Mouse (Mus musculus): ENCODE results near the gene Macrod2. TPM values are rescaled to one million over a fixed set of nuclear protein-coding genes. Genes with fewer than 3 reads are reported as not detected.

The Macrod2 gene
- total and polyA plus RNA-seq, 2 experiments from 2014 or later, result 49.7 to 80.7 TPM

DNA sequence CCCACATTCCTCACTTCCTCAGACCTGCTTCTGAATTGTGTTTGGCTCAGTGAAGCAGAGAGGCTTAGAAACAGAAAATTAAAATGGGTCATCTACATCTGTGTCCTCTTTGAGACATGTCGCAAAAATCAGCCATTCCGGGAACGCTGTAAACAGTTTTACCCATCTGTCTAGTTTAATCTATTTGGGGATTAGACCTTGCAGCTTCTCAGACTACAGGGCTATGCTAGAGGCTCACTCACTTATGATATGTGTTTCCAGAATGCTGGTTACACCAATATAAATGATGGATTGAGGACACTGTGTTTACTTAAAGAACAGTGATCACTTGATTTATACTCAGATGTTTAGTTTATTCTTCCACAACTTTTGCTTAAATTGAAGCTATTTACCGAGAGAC lies 1475.8 kb downstream of the Macrod2 start:
- H3K9ac ChIP-seq, result no peak overlapping the region
- TF ChIP-seq CTCF (IDR thresholded peaks at IDR 0.05; ENCODE audit: low read depth), result no peak
- DNase-seq (no peak), ATAC-seq (no peak)
- WGBS, result 72% methylated on average over 4 of the region's 4 CpGs
- no peaks in the 10 kb centered on the region for H3K9me3 ChIP-seq (ENCODE audit: low read length)
- no peak overlapping the region for H3K4me3 ChIP-seq (ENCODE audit: low read depth, low read length)
- H3K27ac ChIP-seq (ENCODE audit: low read depth, low read length), result no peak overlapping the region
- no peaks in the 10 kb centered on the region for H3K27me3 ChIP-seq (ENCODE audit: insufficient read depth, low read length)
- H3K36me3 ChIP-seq (ENCODE audit: insufficient read depth), result no peaks in the 10 kb centered on the region
- no peaks in the 10 kb centered on the region; the same call in 1 of the 2 replicates for H3K4me1 ChIP-seq (ENCODE audit: insufficient read depth)
- no peak overlapping the region for H3K4me2 ChIP-seq (ENCODE audit: low read depth)

DNA sequence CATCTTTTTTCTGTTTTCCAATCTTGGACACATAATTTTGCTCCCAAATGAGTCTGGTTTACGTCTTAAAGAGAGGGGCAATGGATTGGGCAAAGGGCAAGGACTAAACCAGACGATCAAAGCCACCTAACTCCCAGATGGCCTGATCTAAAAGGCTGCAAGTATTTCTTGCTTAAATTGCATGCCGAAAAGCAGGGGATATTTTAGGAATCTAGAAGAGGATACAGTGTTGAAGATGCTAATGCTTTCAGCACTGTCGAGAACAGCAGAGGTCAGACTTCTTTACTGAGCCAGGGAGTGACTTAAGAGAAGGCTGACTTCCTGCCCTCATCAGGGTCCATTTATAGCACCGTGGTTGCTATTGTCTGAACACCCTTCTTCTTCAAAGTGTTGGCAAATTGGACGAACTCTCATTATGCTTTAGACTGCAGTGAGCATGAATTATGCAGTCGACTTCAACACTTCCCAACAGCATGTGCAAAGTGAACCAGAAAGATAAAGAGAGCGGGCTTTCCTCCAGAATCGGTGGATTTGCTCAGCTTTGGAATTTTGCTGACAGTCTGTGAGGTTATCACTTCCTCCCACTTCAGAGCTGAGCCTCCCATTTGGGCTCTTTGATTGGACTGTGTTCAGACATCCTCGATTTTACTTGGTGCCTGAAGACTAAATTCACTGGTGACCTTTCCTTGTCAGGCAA lies 1481.2 kb downstream of the Macrod2 start:
- DNase-seq (peak; percentile 76), ATAC-seq (peak; percentile 82)
- no peak overlapping the region for H3K9ac ChIP-seq
- H3K27me3 ChIP-seq (ENCODE audit: insufficient read depth, low read length), result no peaks in the 10 kb centered on the region
- WGBS, result 29% methylated on average over 10 of the region's 10 CpGs
- no peak overlapping the region for H3K4me3 ChIP-seq (ENCODE audit: low read depth, low read length)
- no peaks in the 10 kb centered on the region for H3K9me3 ChIP-seq (ENCODE audit: low read length)
- no peak overlapping the region for H3K4me2 ChIP-seq (ENCODE audit: low read depth)
- TF ChIP-seq CTCF (IDR thresholded peaks at IDR 0.05; ENCODE audit: low read depth), result no peak
- 0 out of 2 replicates have a peak overlapping the region, but pooled peaks have one; percentile 42 for H3K27ac ChIP-seq (ENCODE audit: low read depth, low read length)
- peaks cover 5% of the 10 kb centered on the region; the same call in 1 of the 2 replicates for H3K4me1 ChIP-seq (ENCODE audit: insufficient read depth)
- no peaks in the 10 kb centered on the region for H3K36me3 ChIP-seq (ENCODE audit: insufficient read depth)

GRCm38 (mm10) chr2:141876958-141877357 lies 1481.8 kb downstream of the Macrod2 start:
- H3K4me1 ChIP-seq (ENCODE audit: insufficient read depth), result 0 out of 2 replicates have a peak, but pooled peaks cover 5% of the 10 kb centered on the region
- 68% methylated on average over 2 of the region's 2 CpGs for WGBS
- no peak overlapping the region for H3K27ac ChIP-seq (ENCODE audit: low read depth, low read length)
- no peak overlapping the region for H3K4me2 ChIP-seq (ENCODE audit: low read depth)
- peak; percentile 52; the same call in 1 of the 2 replicates for ATAC-seq
- no peak overlapping the region for H3K9ac ChIP-seq
- H3K36me3 ChIP-seq (ENCODE audit: insufficient read depth), result no peaks in the 10 kb centered on the region
- no peaks in the 10 kb centered on the region for H3K27me3 ChIP-seq (ENCODE audit: insufficient read depth, low read length)
- no peaks in the 10 kb centered on the region for H3K9me3 ChIP-seq (ENCODE audit: low read length)
- H3K4me3 ChIP-seq (ENCODE audit: low read depth, low read length), result no peak overlapping the region
- TF ChIP-seq CTCF (IDR thresholded peaks at IDR 0.05; ENCODE audit: low read depth), result no peak
- no peak for DNase-seq

- whole genome bisulfite sequencing, result 81% methylated on average over 1 of the region's 1 CpGs
- H3K4me3 ChIP-seq (ENCODE audit: low read depth, low read length), result no peak overlapping the region
- ATAC-seq, result no peak
- no peaks in the 10 kb centered on the region for H3K9me3 ChIP-seq (ENCODE audit: low read length)
- H3K9ac ChIP-seq, result no peak overlapping the region
- H3K27me3 ChIP-seq (ENCODE audit: insufficient read depth, low read length), result no peaks in the 10 kb centered on the region
- no peak overlapping the region for H3K4me2 ChIP-seq (ENCODE audit: low read depth)
- H3K36me3 ChIP-seq (ENCODE audit: insufficient read depth), result no peaks in the 10 kb centered on the region
- no peak for DNase-seq
- TF ChIP-seq CTCF (IDR thresholded peaks at IDR 0.05; ENCODE audit: low read depth), result no peak
- H3K27ac ChIP-seq (ENCODE audit: low read depth, low read length), result no peak overlapping the region
- H3K4me1 ChIP-seq (ENCODE audit: insufficient read depth), result 0 out of 2 replicates have a peak, but pooled peaks cover 5% of the 10 kb centered on the region
Observed at GRCm38 (mm10) chr2:141878473-141878872, 1483.4 kb downstream of the Macrod2 start.

GRCm38 (mm10) chr2:141879711-141880110 lies 1484.6 kb downstream of the Macrod2 start:
- DNase-seq (peak; percentile 27), ATAC-seq (no peak)
- Histone ChIP-seq H3K27ac (ENCODE audit: low read depth, low read length) (no peak overlapping the region), H3K9ac (no peak overlapping the region), H3K4me2 (ENCODE audit: low read depth) (no peak overlapping the region), H3K4me3 (ENCODE audit: low read depth, low read length) (no peak overlapping the region), H3K4me1 (ENCODE audit: insufficient read depth) (0 out of 2 replicates have a peak, but pooled peaks cover 5% of the 10 kb centered on the region), H3K27me3 (ENCODE audit: insufficient read depth, low read length) (no peaks in the 10 kb centered on the region), H3K9me3 (ENCODE audit: low read length) (no peaks in the 10 kb centered on the region), H3K36me3 (ENCODE audit: insufficient read depth) (no peaks in the 10 kb centered on the region)
- 37% methylated on average over 9 of the region's 9 CpGs for WGBS
- TF ChIP-seq CTCF (IDR thresholded peaks at IDR 0.05; ENCODE audit: low read depth), result no peak

GRCm38 (mm10) chr2:141886694-141887474 lies 1491.8 kb downstream of the Macrod2 start:
- no peaks in the 10 kb centered on the region for H3K9me3 ChIP-seq (ENCODE audit: low read length)
- 75% methylated on average over 11 of the region's 11 CpGs for WGBS
- H3K36me3 ChIP-seq (ENCODE audit: insufficient read depth), result no peaks in the 10 kb centered on the region
- H3K9ac ChIP-seq, result no peak overlapping the region
- H3K4me1 ChIP-seq (ENCODE audit: insufficient read depth), result no peaks in the 10 kb centered on the region
- no peak overlapping the region for H3K4me3 ChIP-seq (ENCODE audit: low read depth, low read length)
- no peaks in the 10 kb centered on the region for H3K27me3 ChIP-seq (ENCODE audit: insufficient read depth, low read length)
- no peak overlapping the region for H3K27ac ChIP-seq (ENCODE audit: low read depth, low read length)
- no peak for TF ChIP-seq CTCF (IDR thresholded peaks at IDR 0.05; ENCODE audit: low read depth)
- H3K4me2 ChIP-seq (ENCODE audit: low read depth), result no peak overlapping the region
- DNase-seq (no peak), ATAC-seq (no peak)

DNA sequence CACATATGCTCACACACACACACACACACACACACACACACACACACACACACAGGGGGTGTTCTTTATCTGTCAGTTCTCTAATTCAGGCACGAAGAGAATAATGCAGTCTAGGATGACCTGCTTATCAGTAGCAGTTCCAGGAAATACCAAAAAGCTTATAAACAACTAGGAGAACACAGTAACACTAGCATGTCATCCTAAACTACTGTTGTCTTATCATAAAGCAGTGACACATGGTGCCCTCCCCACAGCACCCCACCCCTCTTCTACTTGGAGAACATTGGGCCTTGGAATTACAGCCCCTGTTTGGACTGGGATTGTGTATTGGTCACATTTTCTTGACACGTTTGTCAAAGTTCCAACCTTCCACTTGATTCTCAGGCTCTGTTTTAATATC lies 1494.4 kb downstream of the Macrod2 start:
- no peak for ATAC-seq

More for the DNA sequence above, 1494.4 kb downstream of the Macrod2 start:
- no peak for DNase-seq
- Histone ChIP-seq H3K27me3 (ENCODE audit: insufficient read depth, low read length) (no peaks in the 10 kb centered on the region), H3K36me3 (ENCODE audit: insufficient read depth) (no peaks in the 10 kb centered on the region), H3K4me3 (ENCODE audit: low read depth, low read length) (no peak overlapping the region), H3K9me3 (ENCODE audit: low read length) (no peaks in the 10 kb centered on the region), H3K27ac (ENCODE audit: low read depth, low read length) (no peak overlapping the region), H3K4me2 (ENCODE audit: low read depth) (no peak overlapping the region), H3K4me1 (ENCODE audit: insufficient read depth) (no peaks in the 10 kb centered on the region), H3K9ac (no peak overlapping the region)
- WGBS, result 76% methylated on average over 2 of the region's 2 CpGs
- no peak for TF ChIP-seq CTCF (IDR thresholded peaks at IDR 0.05; ENCODE audit: low read depth)

All from forebrain, postnatal 0 days (tissue).